Mouse (Mus musculus) stomach, postnatal 0 days (tissue): Measurements from ENCODE around the gene Rasa4.

Experiments used
- CTCF ChIP-seq: IDR thresholded peaks from 2 replicates; pipeline ENCODE4 v1.5.1; 2016; ENCODE audit warnings: antibody characterized with exemption, low read depth, mild to moderate bottlenecking, moderate library complexity
- EP300 ChIP-seq: optimal IDR thresholded peaks from 2 replicates; pipeline ENCODE3; 2016; ENCODE audit warnings: antibody characterized with exemption

DNA sequence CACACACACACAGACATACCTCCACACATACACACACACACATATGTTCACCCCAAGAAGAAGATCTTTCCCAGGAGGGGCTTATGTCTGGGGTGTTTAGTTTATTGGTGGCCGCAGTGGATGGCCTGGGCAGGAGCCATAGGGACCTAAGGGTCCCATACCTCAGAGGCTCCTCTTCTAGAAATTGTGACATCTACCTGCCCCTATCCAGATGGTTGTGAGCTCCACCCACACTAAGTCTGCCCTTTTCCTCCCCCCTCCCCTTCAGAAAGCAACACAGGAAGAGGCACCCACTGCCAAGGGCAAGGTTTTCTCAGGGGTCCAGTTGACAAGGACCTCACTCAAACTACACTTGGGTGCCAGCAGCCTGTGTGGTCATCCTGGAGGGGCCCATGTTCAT is 63.2 kb downstream of the Rasa4 start:
- TF ChIP-seq CTCF (no peak), EP300 (no peak)
